Mouse (Mus musculus): ENCODE data around the gene Ccr7. TPM values are rescaled to one million over a fixed set of nuclear protein-coding genes. Genes with fewer than 3 reads are reported as not detected.

Ccr7 gene
- polyA plus RNA-seq, 1 experiment from 2014 or later: not detected

DNA sequence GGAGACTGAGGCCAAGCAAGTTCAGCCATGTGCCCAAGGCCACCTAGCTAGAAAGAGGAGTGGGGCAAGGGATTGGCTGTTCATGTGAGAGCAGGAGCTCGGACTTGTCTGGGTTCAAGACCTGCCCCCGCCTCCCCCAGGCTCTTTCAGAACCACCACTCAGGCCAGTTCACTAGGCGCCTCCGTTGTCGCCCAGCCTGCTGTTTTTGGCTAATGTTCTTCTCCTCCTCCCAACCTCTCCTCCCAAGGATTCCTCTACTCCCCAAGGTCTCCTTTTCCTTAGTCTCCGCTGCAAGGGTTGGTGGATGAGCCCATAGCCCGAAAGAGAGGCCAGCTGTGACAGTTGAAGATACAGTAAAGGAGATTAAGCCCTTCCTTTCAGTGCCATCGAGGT is 19.8 kb downstream of the Ccr7 start:
- 76% methylated on average over 8 of the region's 8 CpGs for WGBS

DNA sequence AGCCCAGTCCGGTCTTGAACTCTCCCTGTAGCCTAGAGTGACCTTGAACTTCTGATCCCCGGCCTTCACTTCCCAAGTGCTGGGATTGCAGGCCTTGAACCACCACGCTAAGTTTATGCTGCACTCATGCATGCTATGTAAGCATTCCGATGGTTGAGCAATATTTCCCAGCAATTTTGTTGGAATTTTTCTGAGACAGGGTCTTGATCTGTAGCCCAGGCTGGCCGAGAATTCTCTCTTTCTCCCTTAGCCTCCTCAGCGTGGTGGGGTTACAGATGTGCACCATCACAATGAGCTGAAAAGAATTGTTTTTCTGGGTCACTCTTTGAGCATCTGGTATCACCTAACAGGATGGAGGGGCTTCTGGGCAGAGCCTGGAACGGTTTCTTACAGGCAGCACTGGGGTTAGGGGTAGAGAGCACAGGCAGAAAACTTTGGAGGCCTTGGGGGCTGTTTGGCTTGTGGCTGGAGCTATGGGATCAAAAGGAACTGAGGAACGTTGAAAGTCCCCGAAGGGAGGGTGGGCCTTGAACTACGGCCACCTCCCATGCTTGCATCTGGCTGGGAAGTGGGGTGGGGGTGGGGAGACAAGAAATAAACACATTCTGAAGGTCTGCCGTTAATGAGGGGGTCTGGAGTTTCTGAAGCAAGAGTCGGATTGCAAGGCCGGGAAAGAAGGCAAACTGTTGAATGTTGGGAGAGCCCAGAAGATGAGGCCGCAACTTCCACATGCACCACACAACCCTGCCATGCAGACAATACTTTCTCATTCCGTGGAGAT is 20.4 kb downstream of the Ccr7 start:
- H3K4me2 ChIP-seq (ENCODE audit: low read length): no peak overlapping the region
- H3K9ac ChIP-seq (ENCODE audit: low read length): no peak overlapping the region
- 70% methylated on average over 15 of the region's 15 CpGs for whole genome bisulfite sequencing
- H3K27me3 ChIP-seq (replicated peaks; ENCODE audit: control insufficient read depth, insufficient read depth, low read length): no peaks in the 10 kb centered on the region
- no peaks in the 10 kb centered on the region for H3K36me3 ChIP-seq (ENCODE audit: control insufficient read depth, insufficient read depth, low read length)
- DNase-seq (ENCODE audit: low spot score) (no peak), ATAC-seq (no peak)
- H3K4me3 ChIP-seq (ENCODE audit: low read depth, low read length): no peak overlapping the region
- H3K9me3 ChIP-seq (replicated peaks; ENCODE audit: control insufficient read depth, low read length): no peaks in the 10 kb centered on the region
- H3K4me1 ChIP-seq (ENCODE audit: control insufficient read depth, insufficient read depth, low read length): peaks cover 9% of the 10 kb centered on the region
- H3K27ac ChIP-seq (ENCODE audit: low read depth, low read length): no peak overlapping the region

More for the DNA sequence above, 19.8 kb downstream of the Ccr7 start:
- DNase-seq (ENCODE audit: low spot score) (no peak), ATAC-seq (no peak)
- Histone ChIP-seq H3K4me1 (ENCODE audit: control insufficient read depth, insufficient read depth, low read length) (peaks cover 9% of the 10 kb centered on the region), H3K27me3 (replicated peaks; ENCODE audit: control insufficient read depth, insufficient read depth, low read length) (no peaks in the 10 kb centered on the region), H3K9me3 (replicated peaks; ENCODE audit: control insufficient read depth, low read length) (no peaks in the 10 kb centered on the region), H3K4me2 (ENCODE audit: low read length) (no peak overlapping the region), H3K36me3 (ENCODE audit: control insufficient read depth, insufficient read depth, low read length) (no peaks in the 10 kb centered on the region), H3K9ac (ENCODE audit: low read length) (no peak overlapping the region), H3K27ac (ENCODE audit: low read depth, low read length) (no peak overlapping the region), H3K4me3 (ENCODE audit: low read depth, low read length) (no peak overlapping the region)

DNA sequence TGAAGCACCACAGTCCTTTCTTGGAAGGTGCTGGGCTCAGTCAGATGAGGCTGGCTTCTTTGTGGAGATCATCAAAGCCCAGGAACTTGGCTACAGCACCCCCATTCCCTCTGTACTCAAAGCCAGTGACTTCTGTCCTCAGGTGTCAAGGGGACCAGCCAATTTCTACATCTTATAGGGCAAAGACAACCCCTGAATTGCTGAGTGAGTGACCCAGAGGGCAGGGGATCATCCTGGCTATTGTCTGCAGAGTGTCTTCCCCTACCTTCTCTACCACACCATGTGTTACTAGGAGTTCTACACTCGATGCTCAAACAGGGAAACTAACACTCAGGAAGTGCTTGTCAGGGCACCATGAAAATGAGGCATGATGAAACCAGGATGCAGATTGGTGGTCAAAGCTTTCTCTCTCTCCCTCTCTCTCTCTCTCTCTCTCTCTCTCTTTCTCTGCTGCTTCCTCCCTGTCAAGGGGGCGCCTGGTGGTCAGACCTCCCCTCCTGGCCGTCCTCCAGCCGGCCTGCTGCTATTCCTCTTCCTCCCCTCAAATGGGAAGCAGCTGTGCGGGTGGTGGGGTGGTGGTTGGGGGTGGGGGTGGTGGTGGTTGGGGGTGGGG is 21.5 kb downstream of the Ccr7 start:
- DNase-seq (ENCODE audit: low spot score) (no peak), ATAC-seq (no peak)
- 46% methylated on average over 4 of the region's 5 CpGs for WGBS
- Histone ChIP-seq H3K27me3 (replicated peaks; ENCODE audit: control insufficient read depth, insufficient read depth, low read length) (no peaks in the 10 kb centered on the region), H3K27ac (ENCODE audit: low read depth, low read length) (no peak overlapping the region), H3K9ac (ENCODE audit: low read length) (no peak overlapping the region), H3K36me3 (ENCODE audit: control insufficient read depth, insufficient read depth, low read length) (no peaks in the 10 kb centered on the region), H3K4me2 (ENCODE audit: low read length) (no peak overlapping the region), H3K4me3 (ENCODE audit: low read depth, low read length) (no peak overlapping the region), H3K4me1 (ENCODE audit: control insufficient read depth, insufficient read depth, low read length) (peaks cover 9% of the 10 kb centered on the region), H3K9me3 (replicated peaks; ENCODE audit: control insufficient read depth, low read length) (no peaks in the 10 kb centered on the region)

DNA sequence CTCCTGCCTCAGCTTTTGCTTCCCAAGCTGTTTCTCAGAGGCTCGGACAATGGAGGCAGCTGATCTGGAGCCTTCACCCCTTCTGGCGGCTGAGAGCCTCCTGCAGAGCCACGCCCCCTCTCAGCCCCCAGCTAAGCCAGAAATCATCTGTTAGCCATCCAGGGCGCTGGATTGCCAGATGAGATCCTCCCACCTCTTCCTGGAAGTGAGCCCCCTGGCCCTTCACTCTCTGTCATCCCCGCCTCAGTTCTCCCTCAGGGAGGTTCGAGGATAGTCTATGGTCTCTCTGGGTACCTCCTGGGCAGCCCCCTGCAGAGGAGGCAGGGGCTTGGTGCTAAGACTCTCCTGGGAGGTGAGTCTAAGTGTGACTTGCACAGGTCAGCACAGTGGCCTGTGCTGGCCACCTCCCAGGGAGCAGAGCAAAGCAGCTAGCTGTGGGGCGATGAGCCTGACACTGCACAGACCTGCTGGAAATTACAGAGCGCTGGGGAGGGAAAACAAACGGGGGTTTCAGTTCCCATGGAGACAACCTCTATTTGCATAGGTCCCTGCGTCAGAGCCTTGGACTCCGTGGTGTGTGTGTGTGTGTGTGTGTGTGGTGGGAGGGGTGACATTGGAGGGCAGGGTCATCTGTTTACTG is 22.7 kb downstream of the Ccr7 start:
- ATAC-seq (peak; percentile 72), DNase-seq (ENCODE audit: low spot score) (peak; percentile 65)
- Histone ChIP-seq H3K27ac (ENCODE audit: low read depth, low read length) (0 out of 2 replicates have a peak overlapping the region, but pooled peaks have one; percentile 52), H3K36me3 (ENCODE audit: control insufficient read depth, insufficient read depth, low read length) (no peaks in the 10 kb centered on the region), H3K9me3 (replicated peaks; ENCODE audit: control insufficient read depth, low read length) (no peaks in the 10 kb centered on the region), H3K9ac (ENCODE audit: low read length) (peak overlapping the region; percentile 38), H3K4me2 (ENCODE audit: low read length) (peak overlapping the region; percentile 38), H3K4me3 (ENCODE audit: low read depth, low read length) (no peak overlapping the region), H3K4me1 (ENCODE audit: control insufficient read depth, insufficient read depth, low read length) (peaks cover 9% of the 10 kb centered on the region), H3K27me3 (replicated peaks; ENCODE audit: control insufficient read depth, insufficient read depth, low read length) (no peaks in the 10 kb centered on the region)
- 3% methylated on average over 11 of the region's 11 CpGs for WGBS

DNA sequence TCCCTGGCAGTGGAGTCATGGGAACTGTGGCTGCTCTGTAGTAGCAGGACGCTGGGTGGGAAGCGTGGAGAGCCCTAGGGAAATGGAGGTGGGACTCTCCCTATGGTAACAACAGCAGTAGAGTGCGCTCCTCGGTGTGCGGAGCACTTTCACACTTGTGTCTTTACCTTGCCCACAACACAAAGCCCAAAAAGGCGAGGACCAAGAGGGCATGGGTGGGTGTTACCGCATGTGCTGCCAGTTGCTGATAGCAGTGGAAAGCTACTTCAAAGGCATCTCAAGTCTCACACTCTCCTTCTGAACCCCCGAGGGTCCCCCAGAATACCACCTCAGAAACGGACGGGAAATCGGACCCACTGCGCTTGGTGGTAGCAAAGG is 23.4 kb downstream of the Ccr7 start:
- Histone ChIP-seq H3K27ac (ENCODE audit: low read depth, low read length) (no peak overlapping the region), H3K4me2 (ENCODE audit: low read length) (no peak overlapping the region), H3K9ac (ENCODE audit: low read length) (peak overlapping the region; percentile 38), H3K27me3 (replicated peaks; ENCODE audit: control insufficient read depth, insufficient read depth, low read length) (no peaks in the 10 kb centered on the region), H3K4me3 (ENCODE audit: low read depth, low read length) (no peak overlapping the region), H3K9me3 (replicated peaks; ENCODE audit: control insufficient read depth, low read length) (no peaks in the 10 kb centered on the region), H3K4me1 (ENCODE audit: control insufficient read depth, insufficient read depth, low read length) (peaks cover 9% of the 10 kb centered on the region), H3K36me3 (ENCODE audit: control insufficient read depth, insufficient read depth, low read length) (no peaks in the 10 kb centered on the region)
- ATAC-seq (no peak), DNase-seq (ENCODE audit: low spot score) (no peak)
- WGBS: 41% methylated on average over 12 of the region's 12 CpGs

DNA sequence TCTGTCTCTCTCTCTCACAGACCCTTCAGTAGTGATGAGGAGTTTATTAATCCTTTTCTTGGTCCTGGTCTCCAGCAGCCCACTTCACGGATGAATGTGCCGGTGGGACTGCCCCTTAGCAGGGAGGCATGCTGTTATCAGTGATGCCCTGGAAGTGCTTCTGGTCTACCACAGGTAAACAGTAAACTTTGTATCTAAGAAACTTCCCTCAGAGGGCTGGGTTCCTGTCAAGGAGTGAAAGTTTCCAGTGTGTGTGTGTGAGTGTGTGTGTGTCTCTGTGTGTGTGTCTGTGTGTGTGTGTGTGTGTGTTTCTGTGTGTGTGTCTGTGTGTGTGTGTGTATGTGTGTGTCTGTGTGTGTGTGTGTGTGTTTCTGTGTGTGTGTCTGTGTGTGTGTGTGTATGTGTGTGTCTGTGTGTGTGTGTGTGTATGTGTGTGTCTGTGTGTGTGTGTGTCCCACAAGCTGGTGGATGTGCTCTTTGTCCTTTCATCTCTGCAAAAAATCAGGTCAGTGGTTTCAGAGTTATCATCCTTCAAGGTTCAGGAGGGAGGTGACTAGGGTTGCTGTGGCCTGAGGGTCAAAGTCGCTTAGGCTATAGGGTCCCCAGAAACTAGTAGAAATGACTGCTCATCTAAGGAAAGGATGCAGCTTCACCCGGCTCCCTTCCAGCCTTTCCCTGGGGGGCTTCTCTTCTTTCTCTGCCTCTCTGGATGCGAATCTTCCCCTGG is 24.0 kb downstream of the Ccr7 start:
- WGBS: 61% methylated on average over 5 of the region's 5 CpGs
- Histone ChIP-seq H3K4me2 (ENCODE audit: low read length) (no peak overlapping the region), H3K27ac (ENCODE audit: low read depth, low read length) (no peak overlapping the region), H3K9me3 (replicated peaks; ENCODE audit: control insufficient read depth, low read length) (no peaks in the 10 kb centered on the region), H3K36me3 (ENCODE audit: control insufficient read depth, insufficient read depth, low read length) (no peaks in the 10 kb centered on the region), H3K27me3 (replicated peaks; ENCODE audit: control insufficient read depth, insufficient read depth, low read length) (no peaks in the 10 kb centered on the region), H3K4me3 (ENCODE audit: low read depth, low read length) (no peak overlapping the region), H3K4me1 (ENCODE audit: control insufficient read depth, insufficient read depth, low read length) (peaks cover 9% of the 10 kb centered on the region), H3K9ac (ENCODE audit: low read length) (no peak overlapping the region)
- ATAC-seq (no peak), DNase-seq (ENCODE audit: low spot score) (no peak)

DNA sequence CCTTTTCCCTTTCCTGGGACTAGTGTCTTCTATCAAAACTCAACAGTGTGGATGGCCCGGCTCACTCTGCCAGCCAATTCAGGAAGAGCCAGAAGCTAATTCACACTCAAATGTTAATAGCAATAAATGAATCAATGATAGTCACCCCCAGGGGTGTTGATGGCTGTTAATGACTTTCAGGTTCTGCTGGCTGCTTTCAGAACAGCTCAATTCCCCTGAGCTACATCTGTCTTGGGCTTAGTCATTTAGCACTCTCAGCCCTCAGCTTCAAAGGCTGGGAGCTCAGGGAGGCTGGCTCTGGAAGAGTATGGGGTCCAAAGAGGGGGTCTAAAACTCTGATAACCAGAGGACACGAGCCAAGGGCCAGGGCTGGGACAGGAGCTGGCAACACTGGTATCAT is 25.6 kb downstream of the Ccr7 start:
- no peaks in the 10 kb centered on the region for H3K9me3 ChIP-seq (replicated peaks; ENCODE audit: control insufficient read depth, low read length)
- WGBS: 69% methylated on average over 2 of the region's 2 CpGs
- no peak overlapping the region for H3K9ac ChIP-seq (ENCODE audit: low read length)
- H3K27ac ChIP-seq (ENCODE audit: low read depth, low read length): no peak overlapping the region
- peaks cover 9% of the 10 kb centered on the region for H3K4me1 ChIP-seq (ENCODE audit: control insufficient read depth, insufficient read depth, low read length)
- no peak overlapping the region for H3K4me2 ChIP-seq (ENCODE audit: low read length)
- ATAC-seq (no peak), DNase-seq (ENCODE audit: low spot score) (no peak)
- H3K4me3 ChIP-seq (ENCODE audit: low read depth, low read length): no peak overlapping the region
- H3K27me3 ChIP-seq (replicated peaks; ENCODE audit: control insufficient read depth, insufficient read depth, low read length): no peaks in the 10 kb centered on the region
- no peaks in the 10 kb centered on the region for H3K36me3 ChIP-seq (ENCODE audit: control insufficient read depth, insufficient read depth, low read length)

DNA sequence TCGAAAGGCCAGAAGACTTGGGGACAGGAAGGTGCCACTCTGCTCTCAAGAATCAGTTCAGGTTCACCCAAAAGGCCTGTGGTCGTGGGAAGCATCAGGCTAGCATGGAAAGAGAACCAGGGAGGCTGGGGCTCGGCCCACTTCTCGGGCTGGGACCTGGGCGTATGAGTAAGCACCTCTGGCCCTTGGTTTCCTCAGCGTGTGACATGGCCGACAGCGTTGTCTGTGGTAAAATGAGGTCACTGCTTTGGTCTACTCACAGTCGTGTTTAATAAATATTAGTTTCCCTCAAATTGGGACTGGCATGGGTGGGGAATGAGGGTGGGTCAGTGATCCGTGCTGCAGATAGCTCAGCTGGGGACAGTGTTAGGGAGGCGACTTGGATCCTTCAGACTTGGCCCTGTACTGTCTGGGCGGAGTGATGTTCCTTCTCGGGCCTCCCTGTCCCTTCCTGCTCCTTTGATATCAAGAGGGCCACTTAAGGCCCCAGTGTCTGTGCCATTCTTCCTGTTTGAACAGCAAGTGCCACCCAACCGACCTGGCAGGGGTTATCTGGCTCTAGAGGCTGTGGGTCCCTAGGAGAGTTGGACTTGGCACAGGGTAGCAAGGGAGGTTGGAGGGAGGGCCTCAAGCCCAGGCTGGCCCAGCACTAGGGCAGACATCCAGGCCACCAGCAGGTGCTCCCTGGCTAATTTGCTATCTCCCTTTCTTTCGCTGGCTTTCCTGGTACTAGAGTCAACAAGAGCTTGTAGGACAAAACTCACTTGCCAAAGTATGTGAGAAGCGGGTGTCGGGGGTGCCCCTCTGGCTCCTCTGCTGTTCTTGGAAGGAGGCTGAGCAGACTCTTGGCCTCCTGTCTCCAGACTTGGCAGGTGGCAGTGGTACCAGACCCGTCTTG is 26.8 kb downstream of the Ccr7 start:
- WGBS: 82% methylated on average over 18 of the region's 18 CpGs
- Histone ChIP-seq H3K9ac (ENCODE audit: low read length) (no peak overlapping the region), H3K36me3 (ENCODE audit: control insufficient read depth, insufficient read depth, low read length) (no peaks in the 10 kb centered on the region), H3K4me1 (ENCODE audit: control insufficient read depth, insufficient read depth, low read length) (peaks cover 9% of the 10 kb centered on the region), H3K9me3 (replicated peaks; ENCODE audit: control insufficient read depth, low read length) (no peaks in the 10 kb centered on the region), H3K27me3 (replicated peaks; ENCODE audit: control insufficient read depth, insufficient read depth, low read length) (no peaks in the 10 kb centered on the region), H3K4me2 (ENCODE audit: low read length) (no peak overlapping the region), H3K27ac (ENCODE audit: low read depth, low read length) (no peak overlapping the region), H3K4me3 (ENCODE audit: low read depth, low read length) (no peak overlapping the region)
- no peak for ATAC-seq
- DNase-seq (ENCODE audit: low spot score): no peak

Data from forebrain, embryonic 14.5 days (tissue).